Mouse (Mus musculus): Measurements from ENCODE around the gene Traip. TPM values are rescaled to one million over a fixed set of nuclear protein-coding genes. Genes with fewer than 3 reads are reported as not detected.

Gene Traip
- polyA plus RNA-seq, 1 experiment from 2014 or later, result 23.9 TPM

DNA sequence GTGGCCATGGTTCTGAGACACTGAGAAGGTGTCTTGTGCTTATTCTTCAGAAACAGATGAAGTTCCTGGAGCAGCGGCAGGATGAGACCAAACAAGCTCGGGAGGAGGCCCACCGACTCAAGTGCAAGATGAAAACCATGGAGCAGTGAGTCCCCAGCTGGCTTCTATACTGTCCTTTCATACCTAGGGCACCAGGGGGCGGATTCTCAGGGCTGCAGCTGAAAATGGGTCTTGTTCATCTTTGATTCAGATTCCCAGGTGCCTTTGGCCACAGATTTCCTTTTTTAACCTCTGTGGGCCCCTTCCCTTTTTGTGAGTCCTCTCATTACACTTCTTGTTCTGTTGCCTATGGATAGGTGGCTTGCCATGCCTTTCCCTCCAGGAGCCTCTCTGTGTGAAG, 11.0 kb downstream of the Traip start:
- no peak for DNase-seq (ENCODE audit: low spot score)
- 80% methylated on average over 4 of the region's 4 CpGs for WGBS
- H3K27ac ChIP-seq (ENCODE audit: low read depth), result no peak overlapping the region
- no peak overlapping the region for H3K4me2 ChIP-seq (ENCODE audit: low read length)
- H3K4me1 ChIP-seq (replicated peaks; ENCODE audit: control insufficient read depth, insufficient read depth, low read length), result no peaks in the 10 kb centered on the region
- no peak overlapping the region for H3K9ac ChIP-seq (ENCODE audit: low read length)
- H3K27me3 ChIP-seq (replicated peaks; ENCODE audit: control insufficient read depth, insufficient read depth, low read length), result no peaks in the 10 kb centered on the region
- H3K9me3 ChIP-seq (ENCODE audit: control insufficient read depth, low read length), result no peaks in the 10 kb centered on the region
- H3K4me3 ChIP-seq (ENCODE audit: low read depth, low read length), result no peak overlapping the region
- no peak for ATAC-seq (replicated peaks; ENCODE audit: low FRiP score, low TSS enrichment, low read depth)
- H3K36me3 ChIP-seq (ENCODE audit: control insufficient read depth, insufficient read depth, low read length), result peaks cover 65% of the 10 kb centered on the region

DNA sequence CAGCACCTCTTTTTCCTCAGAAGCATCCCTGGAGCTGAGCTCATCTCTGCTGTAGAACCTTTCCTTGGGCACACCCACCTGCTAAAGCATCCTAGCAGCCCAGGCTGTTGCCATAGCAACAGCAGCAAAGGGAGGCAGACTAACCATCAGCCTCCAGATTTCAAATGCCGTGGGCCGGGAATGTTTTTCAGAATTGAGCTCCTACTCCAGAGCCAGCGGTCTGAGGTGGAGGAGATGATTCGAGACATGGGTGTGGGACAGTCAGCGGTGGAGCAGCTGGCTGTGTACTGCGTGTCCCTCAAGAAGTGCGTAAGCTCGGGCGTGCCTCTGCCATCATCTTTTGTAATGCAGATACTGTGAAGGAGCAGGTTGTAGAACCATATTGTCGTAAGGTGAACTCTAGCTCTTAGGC, 11.4 kb downstream of the Traip start:
- Histone ChIP-seq H3K9ac (ENCODE audit: low read length) (no peak overlapping the region), H3K27me3 (replicated peaks; ENCODE audit: control insufficient read depth, insufficient read depth, low read length) (no peaks in the 10 kb centered on the region), H3K36me3 (ENCODE audit: control insufficient read depth, insufficient read depth, low read length) (peaks cover 61% of the 10 kb centered on the region), H3K4me1 (replicated peaks; ENCODE audit: control insufficient read depth, insufficient read depth, low read length) (no peaks in the 10 kb centered on the region), H3K4me3 (ENCODE audit: low read depth, low read length) (no peak overlapping the region), H3K27ac (ENCODE audit: low read depth) (no peak overlapping the region), H3K4me2 (ENCODE audit: low read length) (no peak overlapping the region), H3K9me3 (ENCODE audit: control insufficient read depth, low read length) (no peaks in the 10 kb centered on the region)
- ATAC-seq (replicated peaks; ENCODE audit: low FRiP score, low TSS enrichment, low read depth) (no peak), DNase-seq (ENCODE audit: low spot score) (no peak)
- 89% methylated on average over 10 of the region's 10 CpGs for WGBS

GRCm38 (mm10) chr9:107961881-107962280, 11.9 kb downstream of the Traip start:
- Histone ChIP-seq H3K27ac (ENCODE audit: low read depth) (no peak overlapping the region), H3K4me3 (ENCODE audit: low read depth, low read length) (no peak overlapping the region), H3K9ac (ENCODE audit: low read length) (no peak overlapping the region), H3K4me2 (ENCODE audit: low read length) (no peak overlapping the region), H3K27me3 (replicated peaks; ENCODE audit: control insufficient read depth, insufficient read depth, low read length) (no peaks in the 10 kb centered on the region), H3K4me1 (replicated peaks; ENCODE audit: control insufficient read depth, insufficient read depth, low read length) (no peaks in the 10 kb centered on the region), H3K36me3 (ENCODE audit: control insufficient read depth, insufficient read depth, low read length) (peaks cover 56% of the 10 kb centered on the region), H3K9me3 (ENCODE audit: control insufficient read depth, low read length) (no peaks in the 10 kb centered on the region)
- 64% methylated on average over 5 of the region's 5 CpGs for WGBS
- 0 out of 2 replicates have a peak, but pooled peaks have one; percentile 16 for ATAC-seq (replicated peaks; ENCODE audit: low FRiP score, low TSS enrichment, low read depth)
- DNase-seq (ENCODE audit: low spot score), result no peak

GRCm38 (mm10) chr9:107962916-107963315, 13.0 kb downstream of the Traip start:
- Histone ChIP-seq H3K27ac (ENCODE audit: low read depth) (no peak overlapping the region), H3K36me3 (ENCODE audit: control insufficient read depth, insufficient read depth, low read length) (peaks cover 48% of the 10 kb centered on the region), H3K27me3 (replicated peaks; ENCODE audit: control insufficient read depth, insufficient read depth, low read length) (no peaks in the 10 kb centered on the region), H3K4me2 (ENCODE audit: low read length) (no peak overlapping the region), H3K4me3 (ENCODE audit: low read depth, low read length) (no peak overlapping the region), H3K9ac (ENCODE audit: low read length) (no peak overlapping the region), H3K9me3 (ENCODE audit: control insufficient read depth, low read length) (no peaks in the 10 kb centered on the region), H3K4me1 (replicated peaks; ENCODE audit: control insufficient read depth, insufficient read depth, low read length) (no peaks in the 10 kb centered on the region)
- DNase-seq (ENCODE audit: low spot score) (no peak), ATAC-seq (replicated peaks; ENCODE audit: low FRiP score, low TSS enrichment, low read depth) (no peak)
- WGBS, result 92% methylated on average over 9 of the region's 9 CpGs

- 24% methylated on average over 5 of the region's 5 CpGs for whole genome bisulfite sequencing
- Histone ChIP-seq H3K4me2 (ENCODE audit: low read length) (no peak overlapping the region), H3K9ac (ENCODE audit: low read length) (no peak overlapping the region), H3K9me3 (ENCODE audit: control insufficient read depth, low read length) (no peaks in the 10 kb centered on the region), H3K27me3 (replicated peaks; ENCODE audit: control insufficient read depth, insufficient read depth, low read length) (no peaks in the 10 kb centered on the region), H3K4me3 (ENCODE audit: low read depth, low read length) (no peak overlapping the region), H3K36me3 (ENCODE audit: control insufficient read depth, insufficient read depth, low read length) (peaks cover 45% of the 10 kb centered on the region), H3K27ac (ENCODE audit: low read depth) (no peak overlapping the region), H3K4me1 (replicated peaks; ENCODE audit: control insufficient read depth, insufficient read depth, low read length) (no peaks in the 10 kb centered on the region)
- ATAC-seq (replicated peaks; ENCODE audit: low FRiP score, low TSS enrichment, low read depth), result peak; percentile 67; the same call in 1 of the 2 replicates
- peak; percentile 94 for DNase-seq (ENCODE audit: low spot score)
Measured at GRCm38 (mm10) chr9:107963700-107964099, 13.8 kb downstream of the Traip start.

GRCm38 (mm10) chr9:107964681-107965080, 14.7 kb downstream of the Traip start:
- ATAC-seq (replicated peaks; ENCODE audit: low FRiP score, low TSS enrichment, low read depth) (no peak), DNase-seq (ENCODE audit: low spot score) (no peak)
- Histone ChIP-seq H3K9me3 (ENCODE audit: control insufficient read depth, low read length) (no peaks in the 10 kb centered on the region), H3K27ac (ENCODE audit: low read depth) (no peak overlapping the region), H3K27me3 (replicated peaks; ENCODE audit: control insufficient read depth, insufficient read depth, low read length) (no peaks in the 10 kb centered on the region), H3K4me1 (replicated peaks; ENCODE audit: control insufficient read depth, insufficient read depth, low read length) (no peaks in the 10 kb centered on the region), H3K4me2 (ENCODE audit: low read length) (no peak overlapping the region), H3K36me3 (ENCODE audit: control insufficient read depth, insufficient read depth, low read length) (peaks cover 46% of the 10 kb centered on the region), H3K9ac (ENCODE audit: low read length) (no peak overlapping the region), H3K4me3 (ENCODE audit: low read depth, low read length) (no peak overlapping the region)
- 93% methylated on average over 9 of the region's 9 CpGs for WGBS

GRCm38 (mm10) chr9:107966676-107967075, 16.7 kb downstream of the Traip start:
- ATAC-seq (replicated peaks; ENCODE audit: low FRiP score, low TSS enrichment, low read depth) (no peak), DNase-seq (ENCODE audit: low spot score) (no peak)
- H3K4me1 ChIP-seq (replicated peaks; ENCODE audit: control insufficient read depth, insufficient read depth, low read length), result no peaks in the 10 kb centered on the region
- H3K36me3 ChIP-seq (ENCODE audit: control insufficient read depth, insufficient read depth, low read length), result peaks cover 51% of the 10 kb centered on the region
- H3K27ac ChIP-seq (ENCODE audit: low read depth), result no peak overlapping the region
- H3K27me3 ChIP-seq (replicated peaks; ENCODE audit: control insufficient read depth, insufficient read depth, low read length), result no peaks in the 10 kb centered on the region
- H3K4me3 ChIP-seq (ENCODE audit: low read depth, low read length), result no peak overlapping the region
- WGBS, result 88% methylated on average over 10 of the region's 10 CpGs
- no peak overlapping the region for H3K9ac ChIP-seq (ENCODE audit: low read length)
- H3K9me3 ChIP-seq (ENCODE audit: control insufficient read depth, low read length), result no peaks in the 10 kb centered on the region
- H3K4me2 ChIP-seq (ENCODE audit: low read length), result no peak overlapping the region

GRCm38 (mm10) chr9:107967437-107967836, 17.5 kb downstream of the Traip start:
- ATAC-seq (replicated peaks; ENCODE audit: low FRiP score, low TSS enrichment, low read depth), result no peak
- 84% methylated on average over 6 of the region's 6 CpGs for WGBS

DNA sequence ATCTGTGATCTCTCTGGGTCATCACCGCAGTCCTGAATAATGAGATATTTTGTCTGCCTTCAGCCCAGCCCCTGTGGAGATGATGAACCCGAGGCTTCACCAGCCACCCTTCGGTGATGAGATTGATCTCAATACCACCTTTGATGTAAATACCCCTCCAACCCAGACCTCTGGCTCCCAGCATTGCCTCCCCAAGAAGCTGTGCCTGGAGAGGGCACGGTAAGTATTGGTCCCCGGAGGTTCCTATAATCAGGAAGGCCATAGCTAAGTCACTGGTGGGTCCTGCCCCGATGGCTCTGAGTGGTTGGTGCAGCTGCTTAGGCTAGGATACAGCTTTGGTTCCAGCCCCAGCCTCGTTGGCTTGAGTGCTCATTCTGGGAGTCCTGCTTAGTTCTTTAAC, 18.6 kb downstream of the Traip start:
- no peak overlapping the region for H3K9ac ChIP-seq (ENCODE audit: low read length)
- H3K27ac ChIP-seq (ENCODE audit: low read depth), result no peak overlapping the region
- H3K4me2 ChIP-seq (ENCODE audit: low read length), result no peak overlapping the region
- no peak for ATAC-seq (replicated peaks; ENCODE audit: low FRiP score, low TSS enrichment, low read depth)
- no peaks in the 10 kb centered on the region for H3K27me3 ChIP-seq (replicated peaks; ENCODE audit: control insufficient read depth, insufficient read depth, low read length)
- WGBS, result 91% methylated on average over 7 of the region's 7 CpGs
- DNase-seq (ENCODE audit: low spot score), result no peak
- no peaks in the 10 kb centered on the region for H3K4me1 ChIP-seq (replicated peaks; ENCODE audit: control insufficient read depth, insufficient read depth, low read length)
- H3K4me3 ChIP-seq (ENCODE audit: low read depth, low read length), result no peak overlapping the region
- no peaks in the 10 kb centered on the region for H3K9me3 ChIP-seq (ENCODE audit: control insufficient read depth, low read length)
- peaks cover 39% of the 10 kb centered on the region for H3K36me3 ChIP-seq (ENCODE audit: control insufficient read depth, insufficient read depth, low read length)

More at GRCm38 (mm10) chr9:107967437-107967836, 17.5 kb downstream of the Traip start:
- no peak overlapping the region for H3K27ac ChIP-seq (ENCODE audit: low read depth)
- H3K4me3 ChIP-seq (ENCODE audit: low read depth, low read length), result no peak overlapping the region
- H3K4me1 ChIP-seq (replicated peaks; ENCODE audit: control insufficient read depth, insufficient read depth, low read length), result no peaks in the 10 kb centered on the region
- no peak for DNase-seq (ENCODE audit: low spot score)
- H3K36me3 ChIP-seq (ENCODE audit: control insufficient read depth, insufficient read depth, low read length), result peaks cover 47% of the 10 kb centered on the region
- H3K27me3 ChIP-seq (replicated peaks; ENCODE audit: control insufficient read depth, insufficient read depth, low read length), result no peaks in the 10 kb centered on the region
- no peaks in the 10 kb centered on the region for H3K9me3 ChIP-seq (ENCODE audit: control insufficient read depth, low read length)
- H3K4me2 ChIP-seq (ENCODE audit: low read length), result no peak overlapping the region
- H3K9ac ChIP-seq (ENCODE audit: low read length), result no peak overlapping the region
